Mouse (Mus musculus) skeletal muscle tissue, adult 2 months (tissue): ENCODE data around the gene Taf1.

Experiments used
- DNase-seq: peaks from one replicate; pipeline ENCODE4 v3.0.0-alpha.2; 2012; ENCODE audit warnings: low read depth, low spot score

Taf1 gene

DNA sequence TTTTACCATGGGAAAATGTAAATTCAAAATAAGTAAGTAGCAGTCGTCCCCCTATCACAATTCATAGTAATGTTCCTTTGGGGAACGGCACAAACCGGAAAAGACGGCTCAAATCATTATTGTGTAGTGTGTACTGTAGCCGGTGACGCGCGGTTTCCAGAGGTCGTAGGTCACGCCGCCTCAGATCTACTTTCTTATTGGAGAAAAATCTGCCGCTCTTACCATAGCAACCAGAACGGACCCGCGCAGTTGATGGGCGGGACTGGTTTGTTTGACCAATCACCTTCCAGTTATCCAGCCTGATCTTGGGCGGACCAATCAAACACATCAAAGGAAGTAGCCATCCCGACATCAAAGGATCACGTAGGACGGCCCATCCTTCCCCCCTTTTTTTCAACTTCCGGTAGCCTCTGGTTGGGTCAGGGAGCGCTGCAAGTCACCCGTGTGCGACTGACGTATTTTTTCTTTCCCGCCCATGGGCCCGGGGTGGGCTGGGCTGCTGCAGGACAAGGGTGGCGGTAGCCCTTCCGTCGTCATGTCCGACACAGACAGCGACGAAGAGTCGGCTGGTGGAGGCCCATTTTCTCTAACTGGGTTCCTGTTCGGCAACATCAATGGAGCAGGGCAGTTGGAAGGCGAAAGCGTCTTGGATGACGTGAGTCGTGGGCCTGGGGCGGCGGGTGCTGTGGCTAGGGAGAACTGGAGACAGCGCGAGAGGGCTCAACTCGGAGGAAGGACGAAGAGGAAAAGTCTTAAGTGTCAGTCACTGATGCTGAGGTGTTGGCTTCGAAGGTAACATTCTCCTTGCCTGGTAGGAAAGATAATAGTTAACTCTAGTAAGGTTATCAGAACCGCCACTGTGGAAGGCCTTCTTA, at the start of gene Taf1:
TSS of gene Taf1 (plus strand) at position 388 of the 875 bp plus-strand sequence.
- peak; percentile 97 for DNase-seq

DNA sequence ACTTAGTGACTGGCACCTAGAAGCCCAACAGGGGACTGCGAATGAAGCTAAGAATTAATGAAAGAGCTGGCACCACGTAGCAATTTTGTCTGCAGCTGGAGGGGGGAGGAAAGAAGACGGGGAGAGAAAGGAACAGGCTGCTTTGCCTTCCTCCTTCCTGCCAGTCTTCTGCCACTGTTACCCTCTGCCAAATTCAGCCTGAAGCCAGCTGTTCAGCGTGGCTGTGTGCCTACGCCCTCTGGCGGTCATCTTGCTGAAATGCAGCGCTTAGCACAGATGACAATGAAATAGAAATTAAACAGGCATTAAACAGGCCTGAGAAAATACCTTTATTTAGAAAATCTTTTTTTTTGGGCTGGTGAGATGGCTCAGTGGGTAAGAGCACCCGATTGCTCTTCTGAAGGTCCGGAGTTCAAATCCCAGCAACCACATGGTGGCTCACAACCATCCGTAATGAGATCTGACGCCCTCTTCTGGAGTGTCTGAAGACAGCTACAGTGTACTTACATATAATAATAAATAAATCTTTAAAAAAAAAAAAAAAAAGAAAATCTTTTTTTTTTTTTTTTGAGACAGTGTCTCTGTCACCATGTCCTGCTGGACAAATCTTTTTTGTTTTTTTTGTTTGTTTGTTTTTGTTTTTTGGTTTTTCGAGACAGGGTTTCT, 45.9 kb upstream of the Taf1 start:
- peak; percentile 55 for DNase-seq

DNA sequence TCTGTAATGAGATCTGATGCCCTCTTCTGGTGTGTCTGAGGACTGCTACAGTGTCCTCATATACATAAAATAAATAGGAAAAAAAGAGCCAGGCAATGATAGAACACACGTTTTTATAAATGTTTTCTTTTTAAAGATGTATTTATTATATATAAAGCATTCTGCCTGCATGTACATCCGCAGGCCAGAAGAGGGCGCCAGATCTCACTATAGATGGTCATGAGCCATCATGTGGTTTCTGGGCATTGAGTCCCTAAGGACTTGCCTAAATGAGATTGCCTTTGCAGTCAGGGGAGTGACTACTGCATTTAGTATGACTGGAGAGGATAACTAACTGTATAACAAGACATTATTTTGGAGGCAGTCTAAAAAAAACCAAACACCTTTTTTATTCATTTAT, 27.9 kb upstream of the Taf1 start:
- peak; percentile 5 for DNase-seq

DNA sequence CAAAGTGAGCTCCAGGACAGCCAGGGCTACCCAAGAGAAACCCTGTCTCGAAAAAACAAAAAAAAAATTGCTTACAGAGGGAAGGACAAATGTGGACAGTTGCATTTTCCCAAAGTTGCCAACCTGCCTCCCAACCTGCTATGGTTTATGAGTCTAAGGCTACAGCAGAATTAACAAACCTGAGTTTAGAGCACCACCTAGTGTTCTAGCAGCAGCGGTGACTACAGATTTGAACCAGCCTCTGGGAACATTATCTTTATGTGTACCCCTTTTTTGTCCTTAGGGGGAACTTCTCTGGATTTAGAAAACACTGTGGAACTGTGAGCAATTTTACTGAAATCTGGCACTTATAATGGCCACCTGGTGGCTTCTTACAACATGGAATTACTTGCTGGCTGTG, 16.8 kb upstream of the Taf1 start:
- DNase-seq: no peak

DNA sequence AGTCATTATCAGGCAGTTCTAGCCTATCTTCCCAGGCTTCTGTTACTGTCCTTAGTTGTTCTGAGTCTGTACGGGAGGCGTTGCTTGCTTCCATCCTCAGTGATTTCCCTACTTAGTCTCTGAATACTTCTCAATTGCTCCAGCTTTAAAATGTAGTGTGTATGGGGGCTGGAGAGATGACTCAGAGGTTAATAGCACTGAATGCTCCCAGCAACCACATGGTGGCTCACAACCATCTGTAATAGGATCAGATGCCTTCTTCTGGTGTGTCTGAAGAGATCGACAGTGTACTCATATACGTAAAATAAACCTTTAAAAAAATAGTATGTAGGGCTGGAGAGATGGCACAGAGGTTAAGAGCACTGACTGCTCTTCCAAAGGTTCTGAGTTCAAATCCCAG, 14.5 kb upstream of the Taf1 start:
- DNase-seq: no peak

DNA sequence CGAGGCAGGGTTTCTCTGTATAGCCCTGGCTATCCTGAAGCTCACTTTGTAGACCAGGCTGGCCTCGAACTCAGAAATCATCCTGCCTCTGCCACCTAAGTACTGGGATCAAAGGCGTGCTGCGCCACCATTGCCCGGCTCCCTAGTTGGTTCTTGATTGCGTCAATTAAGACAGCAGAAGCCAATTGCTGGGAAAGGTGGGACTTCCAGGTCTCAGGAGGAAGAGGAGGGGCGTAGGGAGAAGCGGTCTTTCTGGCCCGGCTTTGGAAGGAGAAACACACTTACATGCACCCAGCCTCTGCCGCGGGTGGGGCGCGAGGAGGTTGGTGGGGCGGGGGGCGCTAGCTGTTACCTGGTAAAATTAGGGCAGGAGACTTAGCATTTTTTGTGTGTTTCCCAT, 10.5 kb upstream of the Taf1 start:
- no peak for DNase-seq

DNA sequence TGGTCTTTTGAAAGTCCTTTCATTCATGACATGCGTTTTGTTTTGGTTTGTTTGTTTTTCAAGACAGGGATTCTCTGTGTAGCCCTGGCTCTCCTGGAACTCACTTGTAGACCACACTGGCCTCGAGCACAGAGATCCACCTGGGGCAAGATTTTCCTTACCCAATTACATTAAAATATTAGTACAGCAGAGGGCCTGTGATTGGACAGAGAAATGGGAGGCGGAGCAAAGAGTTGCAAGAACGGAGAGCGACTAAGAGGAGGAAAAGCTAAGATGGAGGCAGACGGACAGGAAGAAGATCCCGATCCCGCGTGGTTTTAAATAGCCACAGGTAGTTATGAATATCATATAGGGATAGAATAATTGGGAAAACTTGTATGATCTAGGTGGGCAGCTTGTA, 5.2 kb upstream of the Taf1 start:
- DNase-seq: no peak

DNA sequence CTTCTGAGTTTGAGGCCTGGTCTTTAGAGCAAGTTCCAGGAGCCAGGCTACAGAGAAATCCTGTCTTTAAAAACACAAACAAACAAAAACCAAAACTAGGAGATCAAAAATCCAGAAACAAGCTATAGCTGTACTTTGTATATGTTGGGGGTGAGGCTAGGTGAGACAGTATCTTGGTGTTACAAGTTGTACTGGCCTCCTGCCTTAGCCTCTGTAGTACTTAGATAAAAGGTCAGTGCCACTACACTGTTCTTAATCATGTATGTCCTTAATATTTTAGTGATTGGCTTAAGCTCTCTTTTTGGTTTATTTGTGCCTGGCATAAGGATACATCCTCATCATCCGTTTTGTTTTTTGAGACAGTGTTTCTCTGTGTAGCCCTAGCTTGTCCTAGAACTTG, 52.9 kb downstream of the Taf1 start:
- no peak for DNase-seq

DNA sequence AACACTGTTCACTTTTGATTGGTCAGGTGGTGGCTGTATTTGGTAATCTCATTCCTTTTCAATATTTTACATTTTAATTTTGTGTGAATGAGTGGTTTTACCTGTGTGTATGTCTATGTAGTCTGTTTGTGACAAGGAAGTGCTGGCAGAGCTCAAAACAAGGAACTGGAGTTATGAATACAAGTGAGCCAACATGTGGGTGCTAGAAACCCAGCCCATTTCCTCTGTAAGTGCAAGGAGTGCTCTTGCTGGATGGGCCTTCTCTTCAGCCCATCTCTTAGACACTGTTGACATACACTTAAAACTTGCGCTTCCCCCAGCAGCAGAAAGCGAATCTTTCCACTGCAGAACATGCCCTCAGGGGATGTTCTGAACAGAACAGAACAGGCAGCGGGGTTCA, 83.6 kb downstream of the Taf1 start:
- no peak for DNase-seq

DNA sequence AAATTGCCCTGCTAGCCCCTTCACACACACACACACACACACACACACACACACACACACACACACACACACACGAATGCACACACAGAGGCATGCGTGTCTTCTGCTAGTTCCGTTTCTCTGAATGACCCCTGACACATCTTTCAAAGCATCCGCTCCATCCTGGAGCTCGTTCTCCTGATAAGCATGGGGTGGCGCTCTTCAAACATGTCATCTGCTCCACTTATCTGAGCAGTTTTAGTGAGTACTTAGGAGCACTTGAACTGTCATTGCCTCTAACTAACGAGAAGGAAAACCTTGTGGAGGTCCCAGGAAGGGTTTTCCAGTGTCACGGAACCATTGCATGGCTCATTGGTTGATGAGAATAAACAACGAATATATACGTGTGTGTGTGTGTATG, 85.4 kb downstream of the Taf1 start:
- no peak for DNase-seq

DNA sequence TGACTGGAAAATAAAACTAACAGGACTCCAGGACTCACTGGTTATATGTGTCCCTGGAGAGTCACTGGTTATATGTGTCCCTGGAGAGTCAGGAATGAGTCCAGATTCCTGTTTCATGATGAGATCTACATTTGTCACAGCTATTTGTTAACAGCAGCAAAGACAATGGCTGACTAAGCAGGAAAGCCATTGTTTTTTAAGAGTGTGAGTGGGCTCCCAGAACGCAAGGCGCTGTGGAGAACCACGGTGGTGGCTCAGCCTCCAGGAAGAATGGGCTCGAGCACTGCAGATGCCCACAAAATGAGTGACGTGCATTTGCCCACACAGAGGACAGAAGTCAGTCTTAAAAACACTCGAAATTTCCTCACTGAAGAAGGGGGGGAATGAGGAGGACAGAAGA, 87.8 kb downstream of the Taf1 start:
- DNase-seq: no peak

DNA sequence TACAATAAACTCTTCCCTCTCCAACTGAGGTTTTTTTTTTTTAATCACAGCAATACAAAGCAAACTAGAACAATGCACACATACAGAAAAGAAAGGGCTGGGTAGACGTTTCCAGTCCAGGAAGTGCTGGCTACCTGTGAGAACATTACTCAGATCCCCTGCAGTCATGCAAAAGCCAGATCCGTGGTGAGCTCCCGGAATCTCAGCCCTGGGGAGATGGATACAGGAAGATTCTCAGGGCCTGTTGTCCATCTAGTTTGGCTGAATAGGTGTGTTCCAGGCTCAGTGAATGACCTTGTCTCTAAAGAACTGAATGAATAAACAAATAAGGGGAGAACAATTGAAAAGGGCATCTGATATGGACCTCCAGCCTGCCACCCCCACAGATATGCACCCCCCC, 90.0 kb downstream of the Taf1 start:
- no peak for DNase-seq

DNA sequence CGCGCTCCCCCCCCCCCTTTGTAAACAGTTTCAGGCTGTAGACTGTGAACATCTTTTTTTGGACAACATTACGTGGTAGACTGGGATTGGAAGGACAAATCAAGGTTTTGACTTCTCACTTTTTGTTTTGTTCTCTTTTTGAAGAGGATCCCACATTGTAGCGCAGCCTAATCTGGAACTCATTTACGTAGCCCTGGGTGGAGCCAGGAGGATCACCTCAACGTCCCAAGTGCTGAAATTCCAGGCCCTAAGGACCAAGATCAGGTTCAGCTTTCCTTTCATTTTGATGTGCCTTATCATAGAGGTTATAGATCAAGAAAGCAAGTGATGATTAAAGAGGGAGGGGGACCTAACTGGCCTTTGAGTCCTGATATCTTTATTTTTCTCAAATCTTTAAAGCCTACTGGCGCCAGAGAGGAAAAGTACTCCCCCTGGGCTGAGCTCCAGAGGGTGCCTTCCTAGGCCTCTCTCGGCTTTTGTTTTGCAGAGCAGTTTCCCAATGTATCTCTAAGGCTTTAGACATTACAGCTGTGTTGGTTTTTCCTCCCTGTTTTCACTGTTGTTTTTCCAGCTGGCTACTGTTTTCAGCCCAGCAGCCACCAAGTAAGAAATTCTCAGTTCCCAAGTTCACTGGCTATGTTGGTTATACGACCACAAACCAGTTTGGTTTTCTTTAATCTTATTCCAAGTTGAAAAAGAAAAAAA, 104.4 kb downstream of the Taf1 start:
- DNase-seq: no peak

DNA sequence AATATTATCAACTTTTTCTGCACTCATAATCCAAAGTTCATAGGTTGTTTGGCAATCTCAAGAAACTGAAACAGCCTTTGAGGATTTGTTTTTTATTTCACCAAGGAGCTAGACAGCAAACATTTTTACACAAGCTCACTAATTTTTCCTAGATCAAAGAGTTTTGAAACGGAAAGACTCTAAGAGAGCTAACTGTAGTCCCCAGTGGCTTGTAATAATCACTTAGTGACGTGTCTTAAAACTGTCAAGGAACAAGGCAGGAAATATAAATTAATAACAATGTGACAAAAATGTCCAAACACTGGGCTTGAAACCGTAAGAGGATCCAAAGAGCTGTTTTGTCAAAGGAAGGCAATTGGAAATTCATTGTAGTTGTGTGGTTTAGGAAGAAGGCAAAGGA, 106.3 kb downstream of the Taf1 start:
- no peak for DNase-seq

DNA sequence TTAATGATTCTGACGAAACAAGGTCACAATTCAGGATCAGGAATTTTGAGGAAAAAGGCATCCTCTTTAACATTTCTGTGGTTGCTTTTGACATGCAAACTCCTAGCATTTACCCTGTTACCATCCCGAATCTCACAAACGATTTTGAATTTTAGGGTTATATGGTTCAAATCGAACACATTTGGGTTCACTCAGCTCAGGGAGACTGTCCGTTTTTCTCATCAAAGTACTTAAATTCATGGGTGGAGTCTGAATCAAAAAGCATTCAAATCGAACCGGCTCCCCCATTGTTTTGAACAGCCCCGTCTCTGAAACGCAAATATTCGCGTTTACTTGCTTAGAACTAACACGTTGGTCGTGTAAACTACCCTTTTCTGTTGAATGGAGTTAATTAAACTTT, 106.8 kb downstream of the Taf1 start:
- DNase-seq: no peak

DNA sequence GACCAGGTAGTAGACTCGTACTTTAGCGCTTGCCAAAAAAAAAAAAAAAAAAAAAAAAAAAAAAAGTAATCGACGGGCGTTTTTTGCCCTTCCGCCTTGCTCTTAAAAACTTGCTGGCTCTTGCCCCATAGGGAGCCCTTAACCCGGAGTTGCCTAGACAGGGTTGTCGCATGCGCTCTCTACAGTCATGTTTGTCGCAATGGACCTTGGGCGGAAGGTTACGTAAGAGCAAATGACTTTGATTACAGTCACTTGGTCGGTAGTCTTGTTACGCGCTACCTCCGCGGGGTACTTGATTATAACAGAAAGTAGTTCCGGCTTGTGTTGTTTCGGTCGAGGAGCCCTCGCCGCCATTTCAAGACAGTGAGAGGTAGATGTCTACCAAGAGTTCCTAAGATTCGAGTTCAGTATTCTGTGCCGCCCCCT, 107.2 kb downstream of the Taf1 start, which contains the start of gene Ogt:
TSS of gene Ogt (plus strand) at position 320 of the 426 bp plus-strand sequence.
- peak; percentile 98 for DNase-seq

DNA sequence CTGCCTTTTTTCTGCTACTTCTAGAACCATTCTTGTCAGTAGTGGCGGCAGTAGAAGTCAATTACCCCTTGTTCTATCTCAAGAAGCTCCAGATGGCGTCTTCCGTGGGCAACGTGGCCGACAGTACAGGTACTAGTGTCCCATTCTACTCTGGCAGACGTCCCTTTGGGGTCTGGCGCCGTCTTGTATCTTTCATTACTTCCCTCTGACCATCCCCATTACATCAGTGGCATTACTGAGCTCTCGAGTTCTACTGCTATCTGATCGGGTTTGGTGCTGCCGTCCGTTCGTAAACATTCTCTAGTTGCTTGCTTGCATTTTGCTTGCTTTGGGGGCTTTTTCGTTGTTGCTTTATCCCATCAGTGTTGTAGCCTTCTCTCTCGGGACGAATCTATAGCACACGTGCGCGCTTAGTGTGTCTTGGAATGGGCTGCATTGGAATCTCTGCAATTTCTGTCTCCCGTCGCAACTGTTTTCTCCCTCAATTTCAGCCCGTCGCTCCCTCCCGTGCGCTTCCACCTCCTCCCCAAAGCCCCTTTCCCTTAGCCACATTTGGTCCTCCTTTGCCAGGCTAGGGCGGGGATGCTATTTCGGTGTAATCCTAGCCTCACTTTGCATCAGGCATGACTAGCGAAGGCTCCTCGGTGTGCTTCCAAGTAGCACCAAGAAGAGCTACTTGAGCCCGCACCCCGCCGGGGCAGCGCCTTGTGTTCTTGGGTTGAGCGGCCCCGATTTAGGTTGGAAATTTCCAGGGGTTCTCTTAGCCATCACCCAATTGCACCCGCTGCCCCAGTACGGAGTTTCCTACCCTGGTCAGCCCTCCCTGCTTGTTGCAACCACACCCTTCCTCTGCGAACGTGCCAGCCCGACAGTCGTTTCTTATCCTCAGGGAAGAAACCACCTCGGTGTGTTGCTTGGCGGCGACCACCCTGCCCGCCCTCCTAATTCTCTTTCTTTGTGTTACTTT, 107.9 kb downstream of the Taf1 start:
- peak; percentile 56 for DNase-seq

DNA sequence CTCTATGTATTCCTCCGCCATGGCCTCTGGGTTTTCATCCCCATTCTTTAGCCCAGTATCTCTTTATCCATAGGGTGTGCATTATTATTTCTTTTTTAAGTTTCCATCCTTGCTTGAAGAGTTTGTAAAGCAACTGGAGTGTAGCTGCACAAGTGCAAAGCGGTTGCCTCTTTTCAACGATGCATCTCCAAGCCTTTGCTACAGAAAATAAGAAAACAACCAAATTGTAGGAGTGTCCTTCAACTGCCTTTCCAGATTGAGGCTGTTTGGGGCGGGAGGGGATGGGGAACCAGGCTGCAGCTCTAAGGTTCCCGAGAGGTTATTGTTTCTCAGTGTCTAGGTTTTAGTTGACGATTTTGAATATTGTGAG, 108.6 kb downstream of the Taf1 start:
- no peak for DNase-seq

DNA sequence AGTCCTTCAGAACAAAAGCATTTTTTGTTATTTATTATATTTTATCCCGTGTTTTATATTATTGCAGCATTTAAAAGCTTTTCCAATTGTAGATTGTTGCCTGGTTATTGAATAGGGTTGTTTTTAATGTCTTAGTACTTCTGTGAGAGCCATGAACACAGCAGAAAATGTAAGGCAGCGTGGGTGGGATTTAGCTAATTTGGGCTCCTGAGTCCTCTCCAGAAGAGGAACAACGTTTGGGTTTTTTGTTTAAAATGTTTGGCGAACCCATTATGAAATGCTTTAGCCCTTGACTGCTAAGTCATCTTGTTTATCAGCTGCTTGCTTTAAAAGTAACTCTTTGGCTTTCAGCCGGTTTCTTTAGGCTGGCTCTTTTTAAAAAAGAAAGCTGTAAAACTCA, 109.6 kb downstream of the Taf1 start:
- no peak for DNase-seq

DNA sequence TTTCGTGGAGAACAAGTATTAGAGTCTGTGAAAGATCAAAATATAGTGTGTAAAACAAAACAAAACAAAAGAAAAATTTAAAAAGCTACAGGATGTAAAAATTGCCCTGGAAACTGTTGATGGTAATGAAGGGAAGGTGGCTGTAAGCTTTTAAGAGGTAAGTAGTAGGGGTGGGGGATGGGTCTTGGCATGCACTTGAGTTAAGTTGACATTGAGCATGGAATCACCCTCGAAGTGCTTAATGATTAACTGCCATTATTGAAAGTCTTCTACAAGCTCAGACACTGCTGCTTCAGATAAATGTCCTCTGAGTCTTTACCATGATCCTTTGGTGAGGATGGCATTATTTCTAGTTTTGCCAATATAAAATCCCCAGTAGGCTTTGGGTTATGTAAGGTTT, 112.8 kb downstream of the Taf1 start:
- no peak for DNase-seq

DNA sequence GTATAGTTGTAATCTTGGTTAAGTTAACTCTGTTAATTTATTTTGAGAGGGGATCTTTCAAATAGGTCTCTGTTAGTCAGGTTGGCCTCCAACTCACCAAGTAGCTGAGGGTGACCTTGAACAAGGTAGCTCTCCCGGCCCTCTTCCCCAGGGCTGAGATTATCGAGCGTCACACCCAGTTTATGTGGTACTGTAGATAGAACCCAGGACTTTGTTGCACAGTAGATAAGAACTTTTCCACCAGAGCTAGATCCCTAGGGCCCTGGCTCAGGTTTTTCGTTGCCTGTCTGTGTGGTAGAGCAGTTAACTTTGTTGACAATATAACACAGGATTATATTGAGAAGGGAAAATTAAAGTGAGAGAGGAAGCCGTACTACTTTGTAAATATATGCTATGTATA, 114.1 kb downstream of the Taf1 start:
- DNase-seq: no peak
